Mouse (Mus musculus) megakaryocyte, embryonic 14.5 days (primary cell): ENCODE measurements around the gene Mef2c. TPM values are rescaled to one million over a fixed set of nuclear protein-coding genes. Genes with fewer than 3 reads are reported as not detected.
A peak's percentile ranks its signal among the peaks of the same experiment; 100 is the strongest.

Experiments used
- H3K27me3 ChIP-seq: replicated peaks from 2 replicates; pipeline ENCODE3; 2012; ENCODE audit warnings: inconsistent platforms
- H3K36me3 ChIP-seq: replicated peaks from 2 replicates; pipeline ENCODE3; 2012; ENCODE audit warnings: low read length, inconsistent platforms, mixed read lengths
- H3K4me1 ChIP-seq: 2 replicates; pipeline ENCODE4 v1.6.1; 2012; ENCODE audit warnings: inconsistent platforms
- H3K4me3 ChIP-seq: replicated peaks from 2 replicates; pipeline ENCODE3; 2012; ENCODE audit warnings: moderate library complexity, mild to moderate bottlenecking, inconsistent platforms
- H3K9me3 ChIP-seq: 2 replicates; pipeline ENCODE4 v1.6.1; 2012; ENCODE audit warnings: inconsistent platforms
- FLI1 ChIP-seq: IDR thresholded peaks from 2 replicates; pipeline ENCODE4 v1.6.1; 2012; ENCODE audit warnings: low read length, inconsistent platforms, mixed read lengths
- GATA1 ChIP-seq: IDR thresholded peaks from 3 replicates; pipeline ENCODE4 v1.6.1; 2012; ENCODE audit warnings: mixed read lengths, low read length, inconsistent platforms, borderline replicate concordance
- polyA plus RNA-seq: library from polyadenylated mRNA; stranded (reverse); fragments of >175 nt; gene quantifications from 2 replicates; pipeline ENCODE4 v1.2.3, GENCODE M21; 2012; ENCODE audit warnings: low replicate concordance; ENCODE audit not compliant: insufficient read depth

Mef2c gene
- polyA plus RNA-seq, 1 experiment: 31.6 TPM

DNA sequence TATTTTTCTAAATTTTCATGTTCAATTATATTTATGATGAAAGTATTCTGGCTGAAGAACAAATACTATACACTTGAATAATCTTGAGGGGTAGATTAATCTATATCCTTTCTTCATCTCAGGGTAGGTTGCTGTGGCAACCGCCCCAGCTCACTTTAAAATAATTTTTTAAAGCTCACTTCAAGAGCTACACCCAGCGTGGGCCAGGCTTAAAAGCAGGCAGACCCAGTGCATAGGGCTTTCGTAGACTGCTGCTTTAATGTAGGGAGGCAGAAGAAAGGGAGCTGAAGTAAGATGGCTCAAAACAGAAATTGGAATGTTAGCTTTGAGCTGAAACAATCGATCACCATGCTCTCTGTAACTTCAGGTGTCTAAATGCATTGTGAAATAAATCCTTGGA lies 17.0 kb downstream of the Mef2c start:
- no peaks in the 10 kb centered on the region for H3K27me3 ChIP-seq
- no peaks in the 10 kb centered on the region for H3K36me3 ChIP-seq
- H3K4me3 ChIP-seq: no peak overlapping the region
- H3K9me3 ChIP-seq: no peaks in the 10 kb centered on the region
- peaks cover 38% of the 10 kb centered on the region for H3K4me1 ChIP-seq
- TF ChIP-seq GATA1: no peak
- no peak for TF ChIP-seq FLI1

DNA sequence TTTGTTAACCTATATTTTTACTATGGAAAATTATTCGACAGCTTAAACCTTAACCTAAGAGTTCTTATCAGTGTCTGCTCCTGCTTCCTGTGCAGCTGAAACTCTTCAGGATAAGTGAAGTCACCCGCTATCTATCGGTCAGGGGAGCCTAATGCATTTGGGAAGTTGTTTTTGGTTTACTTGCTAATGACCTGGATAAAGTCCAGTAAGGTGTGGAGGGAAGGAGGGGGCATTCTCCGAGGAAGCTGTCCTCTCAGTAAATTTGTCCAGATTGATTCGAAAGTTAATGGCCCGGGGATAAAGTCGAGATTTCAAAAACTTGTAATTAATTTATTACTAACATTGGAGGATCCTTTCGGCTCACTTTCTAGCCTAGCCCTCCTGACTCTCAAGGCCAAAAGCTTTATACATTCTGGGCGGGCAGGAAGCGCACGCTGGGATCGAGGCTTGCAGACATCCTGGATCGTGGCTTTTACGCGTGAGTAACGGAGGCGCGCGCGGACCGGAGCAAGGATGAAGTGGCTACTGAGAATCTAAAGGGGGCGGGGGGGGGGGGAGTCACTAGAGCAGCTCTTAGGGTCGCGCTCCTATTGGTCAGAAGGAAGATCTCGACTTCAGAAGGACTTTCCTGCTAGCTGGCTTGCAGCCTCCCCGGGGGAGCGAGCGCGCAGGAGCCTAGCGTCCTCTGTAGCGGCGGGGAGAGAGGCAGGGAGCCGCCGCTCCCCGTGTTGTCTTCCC lies 19.6 kb downstream of the Mef2c start:
- Histone ChIP-seq H3K27me3 (no peaks in the 10 kb centered on the region), H3K4me1 (peaks cover 35% of the 10 kb centered on the region), H3K4me3 (peak overlapping the region; percentile 93), H3K9me3 (no peaks in the 10 kb centered on the region), H3K36me3 (no peaks in the 10 kb centered on the region)
- no peak for TF ChIP-seq GATA1
- TF ChIP-seq FLI1: no peak

DNA sequence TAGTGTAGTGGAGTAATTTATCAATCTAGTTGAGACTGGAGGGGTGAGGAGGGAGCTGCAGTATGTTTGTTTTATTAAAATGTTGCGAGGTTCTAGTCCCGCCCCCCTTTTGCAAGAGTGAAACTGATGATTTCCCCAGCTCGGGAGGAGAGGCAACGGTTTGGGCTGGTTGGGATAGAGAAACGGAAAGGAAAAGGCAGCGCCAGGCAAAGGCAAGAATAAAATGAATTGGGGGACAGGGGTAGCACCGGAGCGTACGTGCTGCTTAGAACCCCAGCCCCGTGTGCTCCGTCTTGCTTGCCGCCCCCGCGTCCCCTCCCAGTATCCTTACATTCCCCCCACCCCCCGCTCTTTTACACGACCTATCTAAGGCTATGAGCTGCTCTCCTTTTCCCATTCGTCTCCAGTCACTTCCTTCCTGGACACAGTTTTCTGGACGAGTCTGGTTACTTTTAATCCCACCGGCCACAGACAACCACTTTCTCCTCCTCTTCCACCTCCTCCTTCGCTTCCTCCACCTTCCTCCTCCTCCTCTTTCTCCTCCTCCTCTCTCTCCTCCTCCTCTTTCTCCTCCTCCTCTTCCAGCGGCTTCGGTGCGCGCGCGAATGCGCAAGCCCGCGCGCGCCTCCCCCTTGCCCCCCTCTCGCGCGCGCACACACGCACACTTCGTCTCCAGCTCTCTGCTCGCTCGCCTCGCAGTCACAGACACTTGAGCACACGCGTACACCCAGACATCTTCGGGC lies 20.5 kb downstream of the Mef2c start:
- peaks cover 34% of the 10 kb centered on the region for H3K4me1 ChIP-seq
- H3K9me3 ChIP-seq: no peaks in the 10 kb centered on the region
- no peaks in the 10 kb centered on the region for H3K27me3 ChIP-seq
- no peak for TF ChIP-seq GATA1
- TF ChIP-seq FLI1: no peak
- peak overlapping the region; percentile 93 for H3K4me3 ChIP-seq
- H3K36me3 ChIP-seq: no peaks in the 10 kb centered on the region

DNA sequence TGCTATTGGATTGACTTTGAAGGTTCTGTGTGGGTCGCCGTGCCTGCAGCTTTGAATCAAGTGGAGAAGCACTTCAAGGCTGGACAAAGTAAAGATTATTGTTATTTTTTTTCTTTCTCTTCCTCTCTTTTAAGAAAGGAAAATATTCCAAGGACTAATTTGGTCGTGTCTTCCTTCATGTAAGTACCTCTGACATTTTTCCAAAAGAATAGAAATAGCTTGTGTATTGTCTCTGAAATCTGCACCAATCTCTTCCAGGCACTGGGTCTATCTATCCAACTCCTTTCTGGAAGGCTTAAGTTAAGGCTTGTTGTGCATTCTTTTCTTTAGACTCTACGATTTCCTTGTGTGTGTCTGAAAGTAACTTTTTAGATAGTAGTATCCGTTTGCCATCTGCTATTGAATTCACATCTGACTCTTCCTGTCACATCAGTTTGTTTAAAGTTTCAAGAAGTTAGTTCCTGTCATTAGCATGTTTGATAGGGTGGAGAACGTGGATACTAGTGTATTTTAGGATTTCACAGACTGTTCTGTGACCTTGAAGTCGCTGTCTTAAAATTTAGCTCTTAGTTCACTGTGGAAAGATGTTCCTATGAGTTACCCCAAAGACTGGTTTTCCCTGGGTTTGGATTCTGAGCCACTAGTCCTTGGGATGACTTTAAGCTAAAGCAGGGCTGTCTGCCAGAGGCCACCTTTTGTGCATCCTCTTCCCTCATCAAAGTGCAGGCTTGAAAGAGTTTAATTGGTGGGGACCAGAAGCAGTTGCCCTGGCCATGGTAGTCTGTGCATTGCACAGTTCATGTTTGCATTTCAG lies 21.3 kb downstream of the Mef2c start:
- no peaks in the 10 kb centered on the region for H3K9me3 ChIP-seq
- no peaks in the 10 kb centered on the region for H3K27me3 ChIP-seq
- peaks cover 42% of the 10 kb centered on the region for H3K4me1 ChIP-seq
- H3K36me3 ChIP-seq: no peaks in the 10 kb centered on the region
- peak overlapping the region; percentile 93 for H3K4me3 ChIP-seq
- no peak for TF ChIP-seq FLI1
- TF ChIP-seq GATA1: no peak

DNA sequence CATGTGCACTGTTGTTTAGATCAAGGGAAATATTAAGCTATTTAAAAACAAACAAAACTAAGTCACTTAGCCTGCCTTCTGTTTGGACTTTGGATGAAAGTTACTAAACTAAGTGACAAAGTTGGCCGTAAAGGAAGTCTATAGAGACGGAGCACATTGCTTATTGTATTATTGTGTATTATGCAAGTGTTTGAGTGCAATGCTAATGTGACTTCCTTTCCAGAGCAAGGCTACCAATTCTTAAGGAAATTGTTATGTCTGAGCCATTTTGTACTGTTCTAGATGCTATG lies 21.8 kb downstream of the Mef2c start:
- H3K4me3 ChIP-seq: peak overlapping the region; percentile 93

DNA sequence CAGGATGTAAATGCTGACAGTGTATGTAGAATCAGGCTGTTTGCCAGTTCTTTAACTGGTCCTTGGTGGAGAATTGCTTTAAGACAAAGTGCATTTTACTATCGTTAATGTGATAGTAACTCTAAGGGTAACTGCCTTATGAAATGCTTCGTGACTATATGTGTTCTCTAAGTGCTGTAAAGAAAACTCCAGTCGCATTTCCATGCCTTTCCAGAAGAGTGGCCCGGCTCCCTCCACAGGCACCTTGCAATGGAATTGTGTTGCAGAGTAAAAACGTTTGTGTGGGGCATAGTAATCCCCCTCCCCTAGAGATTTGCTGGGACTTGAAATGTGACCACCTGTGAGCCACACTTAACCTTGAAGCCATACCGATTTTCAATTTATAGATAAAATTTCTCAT lies 22.2 kb downstream of the Mef2c start:
- TF ChIP-seq GATA1 (no peak), FLI1 (no peak)
- Histone ChIP-seq H3K27me3 (no peaks in the 10 kb centered on the region), H3K36me3 (no peaks in the 10 kb centered on the region), H3K4me1 (peaks cover 42% of the 10 kb centered on the region), H3K9me3 (no peaks in the 10 kb centered on the region), H3K4me3 (peak overlapping the region; percentile 93)

More for the DNA sequence above, 21.8 kb downstream of the Mef2c start:
- H3K4me1 ChIP-seq: peaks cover 43% of the 10 kb centered on the region
- no peaks in the 10 kb centered on the region for H3K36me3 ChIP-seq
- TF ChIP-seq FLI1 (no peak), GATA1 (no peak)
- H3K27me3 ChIP-seq: no peaks in the 10 kb centered on the region
- no peaks in the 10 kb centered on the region for H3K9me3 ChIP-seq

DNA sequence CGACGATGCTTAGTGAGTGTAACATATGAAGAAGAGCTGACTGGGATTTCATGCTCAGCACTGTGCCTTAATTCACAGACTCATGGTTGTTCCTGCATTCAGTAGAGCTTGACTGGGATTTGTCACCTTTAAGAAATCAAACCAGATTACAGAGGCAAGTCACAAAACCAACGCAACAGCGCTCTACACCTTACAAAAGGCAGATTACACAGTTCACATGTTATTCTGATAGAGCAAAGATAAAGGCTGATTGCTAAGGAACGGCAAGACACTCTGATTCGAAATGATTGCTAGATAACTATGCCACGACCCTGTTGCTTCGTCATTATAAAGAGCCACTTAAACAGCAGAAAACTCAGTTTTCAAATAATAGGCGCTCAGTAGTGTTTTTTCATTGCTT lies 24.1 kb downstream of the Mef2c start:
- Histone ChIP-seq H3K27me3 (no peaks in the 10 kb centered on the region), H3K36me3 (no peaks in the 10 kb centered on the region), H3K4me3 (peak overlapping the region; percentile 88), H3K9me3 (no peaks in the 10 kb centered on the region), H3K4me1 (peaks cover 40% of the 10 kb centered on the region)
- TF ChIP-seq FLI1: no peak
- no peak for TF ChIP-seq GATA1

DNA sequence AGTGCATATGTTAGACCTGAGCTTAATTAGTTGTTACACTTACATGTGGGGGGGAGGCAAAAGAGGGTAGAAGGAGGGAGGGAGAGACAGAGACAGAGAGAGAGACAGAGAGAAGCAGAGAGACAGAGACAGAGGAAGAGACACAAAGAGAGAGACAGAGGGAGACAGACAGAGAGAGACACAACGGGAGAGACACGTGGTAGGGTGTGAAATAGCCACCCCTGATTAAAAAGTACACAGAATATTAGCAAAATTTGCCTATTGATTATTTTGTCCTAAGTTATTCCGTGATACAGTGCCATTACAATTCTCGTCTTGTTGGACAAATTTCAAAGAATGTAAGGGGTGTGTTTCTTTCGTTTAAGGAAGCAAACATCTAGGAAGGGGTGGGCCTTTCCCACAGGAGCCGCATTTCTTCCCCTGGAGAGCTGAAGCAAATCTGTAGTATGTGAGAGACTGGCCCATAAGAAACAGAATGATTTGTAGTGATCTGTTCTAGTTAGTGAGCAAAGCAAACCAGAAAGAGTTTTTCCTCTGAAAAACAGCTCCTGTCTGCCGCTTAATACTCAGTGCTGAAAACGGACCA lies 26.0 kb downstream of the Mef2c start:
- no peaks in the 10 kb centered on the region for H3K36me3 ChIP-seq
- TF ChIP-seq GATA1: no peak
- TF ChIP-seq FLI1: no peak
- H3K4me1 ChIP-seq: peaks cover 47% of the 10 kb centered on the region
- H3K4me3 ChIP-seq: peak overlapping the region; percentile 85
- H3K27me3 ChIP-seq: no peaks in the 10 kb centered on the region
- no peaks in the 10 kb centered on the region for H3K9me3 ChIP-seq

DNA sequence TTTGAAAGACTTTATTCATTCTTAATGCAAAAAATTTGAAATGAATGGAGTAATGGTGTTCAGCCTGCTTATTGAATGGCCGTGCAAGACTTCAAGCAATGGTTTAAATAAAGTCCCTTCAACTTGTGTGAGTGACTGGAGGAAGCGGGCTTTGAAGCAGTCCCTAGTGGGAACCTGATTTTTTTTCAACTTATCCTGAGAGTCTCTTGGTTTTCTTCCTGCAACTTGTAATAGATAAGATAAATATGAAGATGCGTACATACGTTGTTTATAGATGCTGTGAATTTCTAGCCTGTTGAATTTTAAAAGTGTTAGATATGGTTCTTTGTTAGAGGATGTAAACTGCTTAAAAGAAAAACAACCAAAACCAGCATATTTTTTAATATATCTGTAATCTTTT lies 27.1 kb downstream of the Mef2c start:
- TF ChIP-seq FLI1 (no peak), GATA1 (no peak)
- Histone ChIP-seq H3K4me3 (no peak overlapping the region), H3K9me3 (no peaks in the 10 kb centered on the region), H3K4me1 (peaks cover 48% of the 10 kb centered on the region), H3K36me3 (no peaks in the 10 kb centered on the region), H3K27me3 (no peaks in the 10 kb centered on the region)

DNA sequence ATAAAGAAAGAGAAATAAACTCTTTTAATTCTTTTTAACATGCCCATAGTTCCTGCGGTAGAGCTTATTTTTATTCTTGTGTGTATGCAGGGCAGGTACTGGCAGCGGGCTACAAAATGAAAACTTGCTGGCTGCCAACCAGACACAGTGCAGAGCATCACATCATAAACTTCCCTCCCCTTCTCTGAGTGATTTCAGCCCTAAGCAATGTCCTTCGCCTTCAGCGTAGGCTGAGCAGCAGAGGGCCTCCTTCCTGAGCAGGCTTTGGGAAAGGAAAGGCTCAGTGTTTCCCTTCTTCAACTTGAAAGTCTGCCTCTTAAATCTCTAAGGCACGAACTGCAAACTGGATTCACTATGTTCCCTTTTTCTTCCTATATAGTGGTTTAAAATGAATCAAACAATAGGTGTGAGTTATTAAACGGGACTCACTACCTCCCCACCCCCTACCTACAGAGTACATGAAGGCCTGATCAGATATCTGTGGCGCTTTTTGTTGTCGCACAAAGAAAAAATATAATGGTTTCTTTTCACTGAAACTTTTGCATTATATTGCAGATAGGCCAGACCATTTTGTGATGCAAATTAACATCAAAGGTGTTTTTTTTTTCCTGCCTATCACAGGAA lies 28.2 kb downstream of the Mef2c start:
- peaks cover 59% of the 10 kb centered on the region for H3K4me1 ChIP-seq
- H3K36me3 ChIP-seq: peaks cover 7% of the 10 kb centered on the region
- no peaks in the 10 kb centered on the region for H3K9me3 ChIP-seq
- H3K27me3 ChIP-seq: no peaks in the 10 kb centered on the region
- TF ChIP-seq GATA1 (no peak), FLI1 (no peak)
- H3K4me3 ChIP-seq: peak overlapping the region; percentile 86
